Mouse (Mus musculus): ENCODE measurements at regions not wholly inside any gene's neighbourhood (a gene's known extent, or its start where the extent isn't known, plus 50 kb on each side); places are given as distances from the start of the nearest gene placed in this dataset.
A peak's percentile ranks its signal among the peaks of the same experiment; 100 is the strongest.

DNA sequence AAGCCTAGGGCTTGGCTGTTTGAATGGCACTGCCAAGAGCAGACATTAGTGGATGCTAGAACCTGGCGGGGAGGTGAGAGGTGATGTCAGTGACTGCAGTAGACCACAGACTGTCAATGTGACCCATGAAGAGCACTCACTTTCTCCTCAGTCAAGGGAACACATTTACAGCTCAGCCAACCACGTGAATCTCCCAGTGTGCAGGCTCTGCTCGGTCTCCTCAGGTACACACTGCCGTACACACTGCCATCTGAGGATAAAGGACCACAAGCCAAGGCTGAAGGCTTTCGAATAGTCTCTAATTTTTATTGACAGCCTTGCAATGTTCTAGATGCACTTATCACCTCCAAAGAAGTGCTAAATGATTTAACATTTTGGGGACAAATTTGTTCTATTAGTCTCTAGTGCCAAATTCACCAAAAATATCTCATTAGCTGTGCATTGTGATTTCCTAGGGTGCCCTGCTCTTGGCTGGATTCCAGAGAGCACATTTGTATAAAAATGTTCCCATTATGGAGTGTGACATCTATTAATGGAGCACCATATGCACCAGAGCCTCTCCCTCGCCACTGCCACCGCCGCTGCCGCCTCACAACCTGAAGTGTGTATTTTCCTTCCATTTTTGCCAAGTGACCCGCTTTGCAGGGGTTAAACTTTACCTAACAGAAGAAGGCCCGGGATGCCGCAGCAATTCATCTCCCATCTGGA, 168.7 kb downstream of the Zfp326 start:
- peak; percentile 5 for DNase-seq

DNA sequence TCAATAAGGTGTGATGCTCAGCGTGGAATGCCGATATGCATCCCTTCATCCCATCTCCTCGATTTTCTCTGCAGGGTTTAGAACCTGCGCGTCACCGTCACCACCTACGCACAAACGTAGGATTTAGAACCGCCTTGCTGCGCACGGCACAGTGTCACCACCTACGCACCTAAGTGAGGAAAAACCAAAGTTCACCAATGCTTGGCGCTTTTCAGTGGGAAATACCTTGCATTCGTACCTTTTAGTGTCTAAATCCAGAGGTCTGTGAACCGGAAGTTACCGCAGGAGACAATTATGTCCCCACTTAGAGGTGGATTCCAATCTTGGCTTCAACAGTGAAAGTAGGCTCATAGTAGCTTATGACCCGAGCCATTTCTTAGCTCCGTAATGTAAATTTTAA, 162.0 kb downstream of the Zfp326 start:
- DNase-seq: no peak

DNA sequence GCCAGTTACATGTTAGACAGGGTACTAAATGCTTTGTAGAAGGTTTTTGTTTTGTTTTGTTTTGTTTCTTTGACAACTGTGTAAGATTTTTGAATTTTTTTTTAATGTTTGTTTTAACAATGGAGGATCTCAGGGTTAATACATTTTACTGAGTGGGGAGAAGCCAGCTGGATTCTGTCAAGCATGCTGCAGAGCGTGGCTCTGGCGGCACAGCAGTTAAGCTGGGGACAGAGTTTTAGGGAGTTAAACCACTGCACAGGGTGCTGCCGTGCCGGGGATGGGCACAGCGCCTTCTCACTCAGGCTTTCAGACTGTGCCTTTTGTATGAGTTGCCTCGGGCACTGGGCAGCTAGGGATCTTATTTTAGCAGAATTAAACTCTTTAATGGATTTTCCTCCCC, 159.8 kb downstream of the Zfp326 start:
- no peak for DNase-seq

- no peak for DNase-seq
Measured at GRCm38 (mm10) chr5:106032956-106033355, 156.6 kb downstream of the Zfp326 start.

GRCm38 (mm10) chr5:106026861-106027260, 150.5 kb downstream of the Zfp326 start:
- DNase-seq: no peak

DNA sequence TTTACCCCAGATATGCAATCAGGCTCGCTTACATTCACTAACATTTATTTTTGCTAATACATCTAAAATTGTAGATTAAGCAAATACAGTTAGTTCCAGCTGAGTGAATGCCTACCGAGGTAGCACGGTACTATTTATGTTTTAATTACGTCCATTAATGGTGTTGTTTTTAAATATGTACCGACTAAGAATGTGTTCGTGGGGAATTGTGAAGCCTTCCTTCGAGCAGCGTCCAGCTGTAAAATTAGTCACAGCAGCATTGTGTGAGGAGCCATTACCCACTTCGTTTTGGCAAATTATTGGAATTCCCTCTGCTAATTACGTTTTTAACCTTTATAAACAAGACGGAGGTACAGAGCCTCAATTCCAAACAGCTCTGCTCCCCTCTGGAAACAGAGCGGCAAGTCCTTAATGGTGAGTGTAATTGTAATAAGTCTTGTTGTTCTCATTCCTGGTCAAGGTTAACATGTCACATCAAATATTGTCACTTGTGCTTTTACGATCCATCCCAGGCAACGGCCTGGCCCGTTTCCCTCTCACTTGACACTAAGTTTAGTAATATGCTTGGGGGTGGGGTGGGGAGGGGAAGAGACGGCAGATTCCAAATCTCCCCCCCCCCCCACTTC, 128.0 kb downstream of the Zfp326 start:
- no peak for DNase-seq

- DNase-seq: no peak
Measured at GRCm38 (mm10) chr5:106003321-106004291, 127.2 kb downstream of the Zfp326 start.

DNA sequence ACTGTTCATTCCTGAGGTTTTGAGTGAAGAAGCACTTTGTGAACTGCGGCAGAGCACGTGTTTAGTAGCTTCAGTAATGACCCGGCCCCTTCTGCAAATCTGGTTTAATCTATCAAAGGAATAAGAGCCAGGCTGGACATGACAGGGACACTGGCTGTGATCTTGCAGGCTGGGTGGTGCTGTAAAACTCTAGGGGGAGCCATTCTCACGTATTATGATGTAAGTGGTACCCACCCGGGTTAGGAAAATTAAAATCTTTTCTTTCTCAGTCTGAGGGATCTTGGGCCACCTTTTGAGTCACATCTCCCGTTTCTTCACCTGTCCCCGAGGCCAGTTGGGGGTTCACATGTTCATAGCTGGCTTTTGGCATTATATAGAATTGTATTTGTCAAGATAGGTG, 126.0 kb downstream of the Zfp326 start:
- no peak for DNase-seq

- no peak for DNase-seq
Measured at GRCm38 (mm10) chr5:105994218-105994617, 117.9 kb downstream of the Zfp326 start.

DNA sequence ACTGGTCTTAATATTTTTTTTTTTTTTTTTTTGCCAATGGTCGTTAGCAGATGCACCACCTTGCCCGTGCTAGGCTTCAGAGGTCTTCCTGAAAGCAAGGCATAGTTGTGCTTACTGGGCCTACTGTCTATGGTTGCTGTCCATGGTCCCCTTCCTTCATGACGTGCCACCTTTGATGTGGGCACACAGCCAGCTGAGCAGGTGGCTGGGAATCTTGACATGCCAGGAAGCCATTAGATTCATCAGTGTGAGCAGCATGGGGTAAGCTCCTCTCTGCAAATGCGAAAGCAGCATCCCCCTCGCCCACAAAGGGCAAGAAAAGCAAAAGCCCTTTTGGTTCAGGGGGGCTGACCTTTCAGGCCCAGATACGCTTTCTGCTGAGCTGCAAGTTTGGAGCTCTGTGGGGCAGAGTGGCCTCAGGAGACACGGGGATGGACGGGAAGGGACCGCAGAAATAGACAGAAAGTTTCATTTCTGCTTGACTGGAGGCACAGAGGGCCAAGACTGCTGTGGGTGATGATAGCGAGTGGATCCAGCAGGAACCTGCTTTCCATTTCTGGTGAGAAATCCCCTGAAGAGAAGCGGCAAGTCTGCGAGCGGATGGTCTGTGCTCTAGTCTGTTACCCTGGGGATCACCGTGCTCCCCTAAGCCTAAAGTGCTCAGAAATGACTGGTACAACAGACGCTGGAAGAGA, 116.8 kb downstream of the Zfp326 start:
- DNase-seq: no peak

DNA sequence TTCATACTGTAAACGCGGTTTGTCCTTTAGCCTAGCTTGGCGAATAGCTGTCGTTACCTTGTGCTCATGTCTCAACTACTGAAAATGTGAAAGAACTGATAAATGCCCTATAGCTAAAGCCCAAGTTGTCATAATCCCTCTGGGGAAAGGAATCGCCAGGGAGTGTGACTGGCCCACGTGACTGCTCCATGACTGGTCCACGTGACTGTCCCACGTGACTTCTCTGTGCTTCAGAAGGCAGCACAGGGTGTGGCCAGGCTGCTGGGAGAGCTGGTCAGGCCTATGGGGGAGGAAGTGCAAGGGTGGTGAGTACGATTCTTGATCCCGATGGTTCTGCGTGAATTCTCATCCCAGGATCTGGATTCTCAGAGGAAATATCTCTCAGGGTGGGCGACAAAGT, 114.4 kb downstream of the Zfp326 start:
- no peak for DNase-seq

- DNase-seq: peak; percentile 36
Measured at GRCm38 (mm10) chr5:105986401-105986800, 110.0 kb downstream of the Zfp326 start.

DNA sequence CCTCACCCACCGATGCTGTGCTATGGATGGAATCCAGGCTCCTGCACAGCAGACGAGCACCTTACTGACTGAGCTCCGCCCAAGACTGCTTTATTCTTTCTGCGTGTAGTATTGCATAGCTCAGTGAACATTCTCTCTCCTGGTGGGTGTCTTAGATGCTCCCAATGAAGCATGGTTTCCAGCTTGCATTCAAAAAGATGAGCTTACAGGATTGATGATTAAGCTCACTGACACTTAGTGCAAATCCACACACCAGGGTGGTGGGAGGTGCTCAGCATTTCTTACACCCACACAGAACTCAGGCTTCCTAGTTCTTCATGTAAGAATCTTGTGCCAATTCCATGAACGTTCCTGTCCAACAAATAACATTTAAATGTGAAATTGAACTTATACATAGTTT, 106.8 kb downstream of the Zfp326 start:
- DNase-seq: peak; percentile 58

GRCm38 (mm10) chr5:105976746-105977145, 100.4 kb downstream of the Zfp326 start:
- DNase-seq: no peak

GRCm38 (mm10) chr5:105976076-105976475, 99.7 kb downstream of the Zfp326 start:
- DNase-seq: no peak

- no peak for DNase-seq
Measured at GRCm38 (mm10) chr5:105975275-105976011, 99.1 kb downstream of the Zfp326 start.

- DNase-seq: no peak
Measured at GRCm38 (mm10) chr5:105974576-105975177, 98.3 kb downstream of the Zfp326 start.
